Mouse (Mus musculus): ENCODE measurements around the gene Smap1. TPM values are rescaled to one million over a fixed set of nuclear protein-coding genes. Genes with fewer than 3 reads are reported as not detected.

Smap1 gene
- total RNA-seq, 2 experiments from 2014 or later: 27.5 to 30.0 TPM

DNA sequence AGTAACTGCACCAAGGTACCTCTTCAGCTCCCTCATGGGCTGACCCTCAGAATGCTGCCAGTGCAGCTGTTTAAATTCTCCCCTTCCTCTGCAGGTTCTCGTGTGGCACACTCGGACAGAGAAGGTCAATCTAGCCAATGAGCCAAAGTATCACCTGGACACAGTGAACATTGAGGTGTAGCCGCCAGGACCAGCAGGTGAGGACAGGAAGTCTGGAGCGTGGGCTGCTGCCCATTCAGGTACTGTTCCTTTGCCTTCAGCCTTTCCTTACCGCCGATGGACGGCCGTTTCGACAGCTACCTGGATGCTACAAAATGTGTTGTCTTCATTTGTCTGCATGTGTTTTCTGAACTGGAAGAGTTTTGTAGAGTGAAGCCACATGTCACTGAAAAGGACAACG is 77.1 kb downstream of the Smap1 start:
- DNase-seq: no peak
- intact Hi-C loops (cut with DNase I): no loop called here

DNA sequence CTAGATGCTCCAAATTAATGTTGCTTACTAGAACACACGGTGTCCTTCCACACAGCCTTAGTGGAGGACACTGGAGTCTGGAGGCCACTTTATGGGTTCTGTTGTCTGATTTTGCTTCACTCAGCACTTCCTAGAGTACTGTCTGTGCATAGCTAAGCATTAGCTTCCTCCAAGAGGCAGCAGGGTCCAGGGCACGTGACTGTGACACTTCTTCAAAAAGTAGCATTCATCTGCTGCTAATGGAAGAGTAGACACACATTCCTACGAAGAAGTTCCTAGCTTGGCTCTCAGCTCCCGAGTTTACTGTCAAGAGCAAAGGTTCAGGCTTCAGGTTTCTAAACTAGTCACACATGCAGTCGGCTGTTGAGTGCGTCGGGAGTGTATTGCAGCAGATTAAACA is 78.3 kb downstream of the Smap1 start:
- DNase-seq: no peak
- intact Hi-C loops (cut with DNase I): no loop called here

DNA sequence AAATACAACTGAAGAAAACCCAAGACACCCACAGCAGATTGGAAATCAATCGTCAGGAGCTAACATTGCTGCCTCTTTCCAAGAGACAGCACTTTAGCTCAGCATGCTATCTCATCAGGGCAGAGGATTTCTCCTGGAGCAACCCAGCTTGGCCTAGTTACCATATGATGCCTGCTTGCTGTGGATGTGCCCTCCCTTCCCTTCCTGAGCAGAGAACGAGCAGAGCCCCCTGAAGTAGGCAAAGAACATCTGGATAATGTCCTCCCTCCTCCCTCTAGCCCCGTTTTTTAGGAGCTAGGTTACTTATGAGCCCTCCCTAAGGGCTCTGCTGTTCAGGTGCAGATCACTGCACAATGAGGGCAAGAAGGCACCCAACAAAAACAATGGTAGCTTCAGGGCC is 79.5 kb downstream of the Smap1 start:
- no peak for DNase-seq
- intact Hi-C loops (cut with DNase I): no loop called here

GRCm38 (mm10) chr1:23840924-23841323 is 81.2 kb downstream of the Smap1 start:
- no peak for DNase-seq
- intact Hi-C loops (cut with DNase I): no loop called here

DNA sequence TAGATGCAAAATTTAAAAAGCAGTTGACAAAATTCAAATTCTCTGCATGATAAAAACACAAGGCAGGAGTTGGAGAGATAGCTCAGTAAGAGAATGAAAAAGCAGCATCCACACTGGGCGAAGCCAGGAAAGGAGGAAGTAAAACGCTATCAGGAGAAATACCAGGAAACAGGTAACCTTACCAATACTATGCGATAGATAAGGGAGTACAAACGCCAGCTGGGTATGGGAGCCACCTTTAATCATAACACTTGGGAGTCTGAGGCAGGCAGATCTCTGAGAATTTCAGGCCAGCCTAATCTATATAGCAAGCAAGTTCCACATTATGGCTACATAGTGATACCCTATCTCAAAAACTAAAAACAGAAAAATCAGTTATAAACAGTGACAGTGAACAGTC is 85.5 kb downstream of the Smap1 start:
- no peak for DNase-seq
- intact Hi-C loops (cut with DNase I): loop anchor here (10.0 kb wide), 1 partner anchor 338 kb away; the partner anchor contains the start of gene Col9a1

DNA sequence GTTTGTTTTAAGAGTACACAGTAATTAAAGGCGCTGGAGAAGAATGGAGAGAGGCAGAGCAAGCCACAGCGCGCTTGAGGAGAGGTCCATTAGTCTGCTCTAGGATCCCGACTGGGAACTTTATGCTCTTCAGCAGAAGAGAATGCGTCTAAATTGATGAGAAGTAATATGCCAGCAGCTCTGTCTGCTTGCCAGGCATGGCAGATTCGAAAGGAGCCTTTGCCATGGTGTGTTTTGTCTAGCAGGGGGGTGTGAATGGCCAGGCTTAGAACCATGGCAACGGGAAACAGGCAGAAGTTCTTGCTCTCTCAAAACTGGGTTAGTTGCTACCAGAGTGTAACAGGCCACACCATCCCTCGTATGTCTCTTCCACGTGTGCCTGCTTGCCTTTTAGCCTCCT is 87.3 kb downstream of the Smap1 start:
- no peak for DNase-seq
- intact Hi-C loops (cut with DNase I): loop anchor here (10.0 kb wide), 1 partner anchor 340 kb away; the partner anchor contains the start of gene Col9a1

- intact Hi-C loops (cut with DNase I): loop anchor here (10.0 kb wide), 1 partner anchor 341 kb away; the partner anchor contains the start of gene Col9a1
- DNase-seq: no peak
These were observed 87.9 kb downstream of the Smap1 start for GRCm38 (mm10) chr1:23834246-23834645.

DNA sequence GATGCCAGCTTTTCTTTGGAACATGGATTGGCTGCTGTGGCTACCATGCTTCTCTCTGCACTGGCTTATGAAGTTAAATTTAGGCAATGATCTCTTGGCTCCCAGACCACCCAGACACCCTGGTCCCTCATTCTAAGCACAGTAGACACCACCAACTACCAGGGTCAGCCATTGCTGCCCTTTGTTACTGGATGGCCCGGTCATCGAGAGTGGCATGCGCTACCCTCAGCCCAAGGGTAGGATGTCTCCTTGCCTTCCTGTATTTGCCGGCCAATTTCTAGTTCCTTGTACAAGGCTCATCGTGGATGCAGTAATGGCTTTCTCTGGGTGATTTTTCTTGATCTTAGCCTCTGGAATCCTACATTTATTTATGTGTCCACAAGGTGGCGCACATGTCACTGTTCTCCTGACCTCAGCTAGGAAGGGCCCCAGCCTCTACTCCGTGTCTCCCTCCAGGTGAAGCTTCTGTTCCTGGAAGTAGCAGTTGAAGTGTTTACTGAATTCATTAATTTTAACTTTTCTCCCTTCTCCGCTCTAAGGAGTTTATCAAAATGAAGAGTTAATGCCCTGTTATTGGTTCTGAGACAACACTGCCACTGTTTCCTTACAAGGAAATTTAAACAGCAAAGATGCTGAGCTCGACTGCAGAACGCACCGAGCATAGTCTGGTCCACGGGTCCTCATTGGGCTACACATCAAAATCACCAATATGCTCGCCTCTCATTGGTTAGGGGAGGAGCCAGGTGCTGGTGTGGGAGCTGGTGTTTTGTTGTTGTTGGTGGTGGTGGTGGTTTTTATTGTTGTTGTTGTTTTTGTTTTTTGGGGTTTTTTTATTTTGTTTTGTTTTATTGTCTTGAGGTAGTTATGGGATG is 95.0 kb downstream of the Smap1 start:
- intact Hi-C loops (cut with DNase I): loop anchor here (5.0 to 10.0 kb wide), 2 partner anchors 178 to 420 kb away; partner anchors contain the start of gene Sdhaf4
- peak in 1 of 2 experiments; percentile 25 for DNase-seq

- DNase-seq: no peak
- intact Hi-C loops (cut with DNase I): loop anchor here (5.0 to 10.0 kb wide), 2 partner anchors 183 to 211 kb away; partner anchors contain the start of gene Sdhaf4
These were observed 100.5 kb downstream of the Smap1 start for GRCm38 (mm10) chr1:23821615-23822014.

- intact Hi-C loops (cut with DNase I): no loop called here
- DNase-seq: no peak
These were observed 123.8 kb downstream of the Smap1 start for GRCm38 (mm10) chr1:23798306-23798705.

Other genes with a start within 250 kb of the Smap1 start
- gene B3gat2, start 160.6 kb downstream of the Smap1 start, total RNA-seq (2021): not detected
- 10 to 100 TPM; 36.4 to 45.0 TPM for gene Sdhaf4, start 83.3 kb upstream of the Smap1 start, total RNA-seq (2021)
- 10 to 100 TPM; 15.3 to 17.8 TPM for gene Fam135a, start 178.0 kb upstream of the Smap1 start, total RNA-seq (2021)

All from gastrocnemius, postnatal 36 days (tissue).